Mouse (Mus musculus) hindbrain, embryonic 12.5 days (tissue): ENCODE measurements at regions not wholly inside any gene's neighbourhood (a gene's known extent, or its start where the extent isn't known, plus 50 kb on each side); places are given as distances from the start of the nearest gene placed in this dataset.

ENCODE experiments used
- ATAC-seq: fragments of 200-750 bp; cut with Nextera tagmentation; 2 replicates; pipeline ENCODE4 v1.8.0; 2017; ENCODE audit warnings: moderate TSS enrichment; ENCODE audit not compliant: low FRiP score
- H3K27ac ChIP-seq: fragments of 300-500 bp; sonication (generic); 2 replicates; pipeline ENCODE4 v1.5.1; 2016; ENCODE audit warnings: mild to moderate bottlenecking
- H3K27me3 ChIP-seq: fragments of 300-500 bp; sonication (generic); 2 replicates; pipeline ENCODE4 v1.6.1; 2016; ENCODE audit warnings: mild to moderate bottlenecking
- H3K36me3 ChIP-seq: fragments of 300-500 bp; sonication (generic); 2 replicates; pipeline ENCODE4 v1.6.1; 2016; ENCODE audit warnings: mild to moderate bottlenecking
- H3K4me1 ChIP-seq: fragments of 300-500 bp; sonication (generic); 2 replicates; pipeline ENCODE4 v1.6.1; 2016
- H3K4me2 ChIP-seq: fragments of 300-500 bp; sonication (generic); replicated peaks from 2 replicates; pipeline ENCODE4 v1.6.1; 2016; ENCODE audit warnings: mild to moderate bottlenecking
- H3K4me3 ChIP-seq: fragments of 300-500 bp; sonication (generic); 2 replicates; pipeline ENCODE4 v1.5.1; 2016; ENCODE audit warnings: mild to moderate bottlenecking
- H3K9ac ChIP-seq: fragments of 300-500 bp; sonication (generic); 2 replicates; pipeline ENCODE4 v1.6.1; 2016; ENCODE audit warnings: mild to moderate bottlenecking, moderate library complexity
- H3K9me3 ChIP-seq: fragments of 300-500 bp; sonication (generic); replicated peaks from 2 replicates; pipeline ENCODE4 v1.6.1; 2016; ENCODE audit warnings: mild to moderate bottlenecking
- WGBS: fragments of 180-500 bp; shearing (Covaris S2); methylation state at CpG from one replicate; pipeline ENCODE4 v1.1.7; 2016; 5-methylcytosine and 5-hydroxymethylcytosine counted together

- Histone ChIP-seq H3K4me3 (no peak overlapping the region), H3K9me3 (no peaks in the 10 kb centered on the region), H3K9ac (no peak overlapping the region), H3K4me2 (no peak overlapping the region), H3K27ac (no peak overlapping the region), H3K27me3 (no peaks in the 10 kb centered on the region), H3K36me3 (no peaks in the 10 kb centered on the region), H3K4me1 (no peaks in the 10 kb centered on the region)
- WGBS: 75% methylated on average over 1 of the region's 1 CpGs
- no peak for ATAC-seq
Observed at GRCm38 (mm10) chr6:109533526-109533925, 705.1 kb downstream of the Edem1 start.

DNA sequence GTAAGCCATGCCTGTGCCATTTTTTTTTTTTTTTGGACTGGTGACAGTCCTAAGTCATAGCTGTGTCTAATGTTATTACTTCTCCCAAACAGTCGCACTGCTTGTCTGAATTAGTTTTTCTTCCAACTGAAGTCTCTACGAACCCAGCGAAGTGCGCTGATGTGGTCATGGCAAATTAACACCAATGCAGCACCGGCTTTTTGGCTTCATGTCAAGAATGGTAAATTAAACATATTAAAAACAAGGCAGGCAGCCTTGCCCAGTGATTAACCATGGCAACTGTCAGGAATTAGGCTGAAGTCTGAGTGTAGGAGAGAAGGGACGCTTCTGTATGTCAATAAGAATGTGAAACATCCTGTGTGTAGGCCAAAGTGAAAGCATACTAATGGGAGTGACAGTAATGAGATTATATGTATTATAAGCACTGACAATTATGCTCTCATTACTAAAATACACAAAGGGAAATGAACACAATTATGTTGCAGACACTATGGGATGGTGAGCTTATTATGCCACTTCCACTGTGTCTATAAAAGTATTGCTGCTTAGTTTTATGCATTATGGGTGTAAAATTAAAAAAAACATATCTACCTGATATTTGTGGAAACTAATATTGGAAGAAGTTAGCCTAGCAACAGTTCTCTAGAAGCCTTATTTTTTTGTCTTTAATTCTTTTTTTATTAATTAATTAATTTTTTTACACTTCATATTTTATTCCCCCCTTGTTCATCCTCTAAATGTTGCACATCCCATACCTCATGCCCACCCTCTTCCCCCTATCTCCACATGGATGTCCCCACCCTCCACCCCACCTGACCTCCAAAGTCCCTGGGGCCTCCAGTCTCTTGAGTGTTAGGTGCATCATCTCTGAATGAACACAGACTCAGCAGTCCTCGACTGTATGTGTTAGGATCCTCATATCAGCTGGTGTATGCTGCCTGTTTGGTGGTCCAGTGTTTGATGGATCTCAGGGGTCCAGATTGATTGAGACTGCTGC is 714.8 kb downstream of the Edem1 start:
- Histone ChIP-seq H3K9ac (no peak overlapping the region), H3K27me3 (peaks cover 27% of the 10 kb centered on the region; the same call in 1 of the 2 replicates), H3K9me3 (no peaks in the 10 kb centered on the region), H3K4me3 (no peak overlapping the region), H3K4me1 (no peaks in the 10 kb centered on the region), H3K36me3 (no peaks in the 10 kb centered on the region), H3K27ac (no peak overlapping the region), H3K4me2 (no peak overlapping the region)
- peak; percentile 94 for ATAC-seq
- WGBS: 30% methylated on average over 7 of the region's 7 CpGs

GRCm38 (mm10) chr6:109552316-109552715 is 723.9 kb downstream of the Edem1 start:
- no peak for ATAC-seq
- Histone ChIP-seq H3K27ac (no peak overlapping the region), H3K27me3 (peaks cover 6% of the 10 kb centered on the region; the same call in 1 of the 2 replicates), H3K9ac (no peak overlapping the region), H3K4me2 (no peak overlapping the region), H3K4me1 (no peaks in the 10 kb centered on the region), H3K9me3 (no peaks in the 10 kb centered on the region), H3K4me3 (no peak overlapping the region), H3K36me3 (no peaks in the 10 kb centered on the region)
- WGBS: 91% methylated on average over 2 of the region's 2 CpGs
